Mouse (Mus musculus): ENCODE measurements around the gene Srarp. TPM values are rescaled to one million over a fixed set of nuclear protein-coding genes. Genes with fewer than 3 reads are reported as not detected.

Srarp gene
- polyA plus RNA-seq, 1 experiment from 2014 or later = not detected

DNA sequence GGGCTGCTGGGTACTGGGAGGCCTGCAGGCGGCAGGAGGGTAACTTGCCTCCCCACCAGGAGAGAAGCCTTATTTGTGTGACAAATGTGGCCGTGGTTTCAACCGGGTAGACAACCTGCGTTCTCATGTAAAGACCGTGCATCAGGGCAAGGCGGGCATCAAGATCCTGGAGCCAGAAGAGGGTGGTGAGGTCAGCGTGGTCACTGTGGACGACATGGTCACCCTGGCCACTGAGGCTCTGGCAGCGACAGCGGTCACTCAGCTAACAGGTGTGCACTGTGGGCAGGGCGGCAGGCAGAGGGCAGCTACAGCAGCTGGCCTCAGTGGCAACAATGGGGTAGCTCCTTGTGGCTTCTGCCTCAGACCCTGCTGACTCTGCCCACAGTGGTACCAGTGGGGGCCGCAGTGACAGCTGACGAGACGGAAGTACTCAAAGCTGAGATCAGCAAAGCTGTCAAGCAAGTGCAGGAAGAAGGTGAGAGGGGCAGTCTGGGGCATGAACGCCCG lies 30.4 kb upstream of the Srarp start:
- DNase-seq (ENCODE audit: low spot score) = no peak
- Histone ChIP-seq H3K36me3 (peaks cover 98% of the 10 kb centered on the region), H3K4me1 (no peaks in the 10 kb centered on the region), H3K27me3 (ENCODE audit: low read depth, poor library complexity, severe bottlenecking) (no peaks in the 10 kb centered on the region), H3K4me3 (no peak overlapping the region), H3K27ac (no peak overlapping the region), H3K9me3 (replicated peaks) (no peaks in the 10 kb centered on the region)
- 91% methylated on average over 16 of the region's 16 CpGs for WGBS

DNA sequence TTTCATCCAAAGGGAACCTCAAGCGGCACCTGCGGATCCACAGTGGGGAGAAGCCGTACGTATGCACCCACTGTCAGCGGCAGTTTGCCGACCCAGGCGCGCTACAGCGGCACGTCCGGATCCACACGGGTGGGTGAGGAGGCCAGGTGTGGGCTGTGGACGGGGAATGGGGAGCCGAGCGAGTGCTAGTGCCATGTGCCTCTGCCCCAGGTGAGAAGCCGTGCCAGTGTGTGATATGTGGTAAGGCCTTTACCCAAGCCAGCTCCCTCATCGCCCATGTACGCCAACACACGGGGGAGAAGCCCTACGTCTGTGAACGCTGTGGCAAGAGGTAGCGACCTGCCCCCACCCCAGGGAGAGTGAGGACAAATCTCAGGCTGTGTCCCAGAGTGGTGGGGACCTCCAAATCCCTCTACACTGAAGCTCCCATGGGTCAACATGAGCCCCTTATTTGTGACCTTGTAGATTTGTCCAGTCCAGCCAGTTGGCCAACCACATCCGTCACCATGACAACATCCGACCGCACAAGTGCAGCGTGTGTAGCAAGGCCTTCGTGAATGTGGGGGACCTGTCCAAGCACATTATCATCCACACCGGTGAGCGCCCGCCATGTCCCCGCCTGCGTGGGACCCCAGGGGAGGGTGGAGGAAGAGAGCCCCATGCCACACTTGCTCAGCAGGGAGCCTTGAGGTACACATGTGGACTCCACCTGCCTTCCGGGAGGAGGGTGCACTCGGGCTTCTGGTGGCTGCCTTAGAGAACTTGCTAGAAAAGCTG lies 29.8 kb upstream of the Srarp start:
- Histone ChIP-seq H3K27ac (no peak overlapping the region), H3K27me3 (ENCODE audit: low read depth, poor library complexity, severe bottlenecking) (no peaks in the 10 kb centered on the region), H3K36me3 (peaks cover 98% of the 10 kb centered on the region), H3K4me1 (no peaks in the 10 kb centered on the region), H3K4me3 (no peak overlapping the region), H3K9me3 (replicated peaks) (no peaks in the 10 kb centered on the region)
- DNase-seq (ENCODE audit: low spot score) = no peak
- WGBS = 94% methylated on average over 34 of the region's 34 CpGs

DNA sequence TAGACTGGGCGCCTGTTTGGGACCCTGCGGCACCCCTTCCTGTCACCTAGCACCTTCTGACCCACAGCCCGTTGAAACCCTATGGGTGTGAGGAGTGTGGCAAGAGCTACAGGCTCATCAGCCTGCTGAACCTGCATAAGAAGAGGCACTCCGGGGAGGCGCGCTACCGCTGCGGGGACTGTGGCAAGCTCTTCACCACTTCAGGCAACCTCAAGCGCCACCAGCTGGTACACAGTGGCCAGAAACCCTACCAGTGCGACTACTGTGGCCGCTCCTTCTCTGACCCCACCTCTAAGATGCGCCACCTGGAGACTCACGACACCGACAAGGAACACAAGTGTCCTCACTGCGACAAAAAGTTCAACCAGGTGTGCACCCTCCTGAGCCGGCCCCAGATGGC lies 28.8 kb upstream of the Srarp start:
- Histone ChIP-seq H3K36me3 (peaks cover 98% of the 10 kb centered on the region), H3K4me1 (no peaks in the 10 kb centered on the region), H3K9me3 (replicated peaks) (no peaks in the 10 kb centered on the region), H3K27ac (no peak overlapping the region), H3K27me3 (ENCODE audit: low read depth, poor library complexity, severe bottlenecking) (no peaks in the 10 kb centered on the region), H3K4me3 (no peak overlapping the region)
- DNase-seq (ENCODE audit: low spot score) = no peak
- WGBS = 76% methylated on average over 16 of the region's 16 CpGs

DNA sequence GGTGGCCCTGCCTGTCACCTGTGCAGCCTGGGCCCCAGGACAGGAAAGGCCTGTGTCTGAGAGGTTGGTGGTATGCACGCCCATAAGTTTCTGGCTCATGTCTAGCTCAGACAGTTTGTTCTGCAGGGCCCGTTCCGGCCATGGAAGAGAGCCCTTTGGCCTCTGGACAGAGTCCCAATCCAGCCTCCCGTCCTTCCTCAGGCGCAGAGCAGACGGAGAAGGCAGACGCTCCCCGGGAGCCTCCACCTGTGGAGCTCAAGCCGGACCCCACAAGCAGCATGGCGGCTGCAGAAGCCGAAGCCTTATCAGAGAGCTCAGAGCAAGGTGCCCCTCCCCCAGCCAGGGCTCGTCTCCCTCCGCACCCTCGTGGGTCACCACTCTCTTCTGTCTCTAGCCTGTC lies 27.6 kb upstream of the Srarp start:
- WGBS = 84% methylated on average over 14 of the region's 14 CpGs
- Histone ChIP-seq H3K4me3 (no peak overlapping the region), H3K27ac (no peak overlapping the region), H3K27me3 (ENCODE audit: low read depth, poor library complexity, severe bottlenecking) (no peaks in the 10 kb centered on the region), H3K9me3 (replicated peaks) (no peaks in the 10 kb centered on the region), H3K36me3 (peaks cover 95% of the 10 kb centered on the region), H3K4me1 (peaks cover 7% of the 10 kb centered on the region)
- no peak for DNase-seq (ENCODE audit: low spot score)

DNA sequence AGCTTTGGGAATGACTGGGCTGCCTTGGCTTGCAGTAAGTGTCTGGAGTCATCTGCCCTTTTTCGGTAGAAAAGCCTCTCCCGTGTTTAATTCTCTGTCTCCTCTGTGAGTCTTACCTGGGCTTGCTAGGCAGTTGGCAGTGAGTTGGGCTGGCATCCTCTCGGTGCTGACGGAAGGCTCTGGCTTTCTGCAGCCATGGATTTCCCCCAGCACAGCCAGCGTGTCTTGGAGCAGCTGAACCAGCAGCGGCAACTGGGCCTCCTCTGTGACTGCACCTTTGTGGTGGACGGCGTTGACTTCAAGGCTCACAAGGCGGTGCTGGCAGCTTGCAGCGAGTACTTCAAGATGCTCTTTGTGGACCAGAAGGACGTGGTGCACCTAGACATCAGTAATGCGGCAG lies 25.7 kb upstream of the Srarp start:
- Histone ChIP-seq H3K9me3 (replicated peaks) (no peaks in the 10 kb centered on the region), H3K4me3 (no peak overlapping the region), H3K27ac (no peak overlapping the region), H3K4me1 (peaks cover 16% of the 10 kb centered on the region), H3K36me3 (peaks cover 87% of the 10 kb centered on the region), H3K27me3 (ENCODE audit: low read depth, poor library complexity, severe bottlenecking) (no peaks in the 10 kb centered on the region)
- 95% methylated on average over 12 of the region's 12 CpGs for WGBS
- DNase-seq (ENCODE audit: low spot score) = no peak

DNA sequence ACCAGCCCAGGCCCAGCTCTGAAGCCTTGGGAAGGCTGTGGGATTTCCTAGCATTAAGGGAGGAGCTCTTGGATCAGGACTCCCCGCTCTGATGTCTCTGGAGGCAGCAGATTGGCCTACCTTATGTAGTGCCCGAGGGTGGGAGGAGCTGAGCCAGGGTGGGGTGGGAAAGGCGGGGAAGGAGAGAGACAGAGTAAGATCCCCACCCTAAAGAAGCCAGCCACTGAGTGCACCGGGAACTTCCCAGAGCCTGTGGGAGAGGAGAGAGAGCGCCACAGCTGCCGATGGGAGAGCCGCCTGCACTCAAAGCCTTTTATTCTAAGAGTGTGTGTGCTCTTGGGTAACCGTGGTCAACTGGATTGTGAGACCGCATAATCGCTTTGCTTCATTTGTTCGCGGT lies 25.2 kb upstream of the Srarp start:
- peaks cover 87% of the 10 kb centered on the region for H3K36me3 ChIP-seq

DNA sequence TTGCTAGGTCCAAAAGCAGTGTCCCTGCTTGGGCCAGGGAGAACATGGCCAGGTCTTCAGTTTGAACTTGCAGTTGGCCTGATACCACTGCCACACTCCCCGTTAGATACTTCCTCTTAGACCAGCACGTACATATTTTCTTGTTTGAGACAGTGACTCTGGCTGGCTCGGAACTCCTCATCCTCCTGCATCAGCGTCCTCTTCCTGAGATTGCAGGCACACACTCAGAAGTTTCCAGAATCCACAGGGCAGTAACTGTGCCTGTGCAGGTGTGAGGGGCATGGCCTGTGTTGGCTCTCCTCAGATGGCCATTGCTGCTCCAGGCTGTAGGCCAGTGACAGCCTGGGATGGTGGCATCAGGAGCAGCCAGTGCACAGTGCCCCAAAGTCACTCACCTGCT lies 24.6 kb upstream of the Srarp start:
- 90% methylated on average over 4 of the region's 4 CpGs for WGBS
- Histone ChIP-seq H3K27ac (no peak overlapping the region), H3K9me3 (replicated peaks) (no peaks in the 10 kb centered on the region), H3K4me1 (peaks cover 19% of the 10 kb centered on the region), H3K4me3 (no peak overlapping the region), H3K27me3 (ENCODE audit: low read depth, poor library complexity, severe bottlenecking) (no peaks in the 10 kb centered on the region), H3K36me3 (peaks cover 87% of the 10 kb centered on the region)
- no peak for DNase-seq (ENCODE audit: low spot score)

More for the DNA sequence above, 25.2 kb upstream of the Srarp start:
- Histone ChIP-seq H3K27ac (no peak overlapping the region), H3K27me3 (ENCODE audit: low read depth, poor library complexity, severe bottlenecking) (no peaks in the 10 kb centered on the region), H3K9me3 (replicated peaks) (no peaks in the 10 kb centered on the region), H3K4me1 (peaks cover 18% of the 10 kb centered on the region), H3K4me3 (no peak overlapping the region)
- DNase-seq (ENCODE audit: low spot score) = no peak
- 72% methylated on average over 12 of the region's 12 CpGs for WGBS

DNA sequence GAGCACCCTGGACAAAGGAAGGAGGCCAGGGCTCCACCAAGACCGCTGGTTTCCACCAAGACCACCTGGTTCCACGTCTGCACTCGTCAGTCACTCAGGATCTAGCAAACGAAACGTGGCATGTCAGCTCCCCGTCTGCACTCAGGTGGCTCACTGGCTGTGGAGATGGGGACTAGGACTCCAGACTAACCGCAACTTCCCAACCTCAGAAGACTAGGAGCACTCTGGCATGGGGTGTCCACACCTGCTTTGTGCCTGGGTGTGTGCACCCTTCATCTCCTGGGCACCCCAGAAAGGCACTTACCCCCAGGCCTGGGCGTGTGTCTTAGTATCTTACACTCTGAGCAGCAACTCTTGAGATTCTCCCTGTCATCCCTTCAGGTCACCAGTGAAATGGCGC lies 23.9 kb upstream of the Srarp start:
- no peak overlapping the region for H3K27ac ChIP-seq
- peaks cover 19% of the 10 kb centered on the region for H3K4me1 ChIP-seq
- no peaks in the 10 kb centered on the region for H3K9me3 ChIP-seq (replicated peaks)
- H3K36me3 ChIP-seq = peaks cover 86% of the 10 kb centered on the region
- no peak for DNase-seq (ENCODE audit: low spot score)
- 93% methylated on average over 9 of the region's 9 CpGs for WGBS
- no peak overlapping the region for H3K4me3 ChIP-seq
- H3K27me3 ChIP-seq (ENCODE audit: low read depth, poor library complexity, severe bottlenecking) = no peaks in the 10 kb centered on the region

DNA sequence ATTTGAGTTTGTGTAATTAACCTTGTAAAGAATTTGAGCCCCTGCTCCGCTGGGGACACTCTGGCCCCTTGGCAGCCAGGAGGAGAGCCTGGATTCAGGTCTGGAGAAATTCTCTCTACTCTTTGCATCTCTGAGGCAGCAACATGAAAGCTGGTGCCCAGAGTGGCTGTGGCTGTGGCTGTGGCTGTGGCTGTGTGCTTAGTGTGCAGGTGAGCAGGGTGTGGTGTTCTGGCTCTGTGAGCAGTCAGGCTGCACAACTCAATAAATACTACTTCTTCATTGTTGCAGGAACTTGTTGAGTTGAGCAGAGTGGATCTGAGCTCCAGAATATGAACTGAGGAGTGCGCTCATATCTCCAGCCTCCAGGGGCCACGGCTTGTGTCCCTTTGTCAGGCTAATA lies 23.0 kb upstream of the Srarp start:
- Histone ChIP-seq H3K4me1 (peaks cover 19% of the 10 kb centered on the region), H3K27me3 (ENCODE audit: low read depth, poor library complexity, severe bottlenecking) (no peaks in the 10 kb centered on the region), H3K9me3 (replicated peaks) (no peaks in the 10 kb centered on the region), H3K4me3 (no peak overlapping the region), H3K36me3 (peaks cover 83% of the 10 kb centered on the region), H3K27ac (no peak overlapping the region; the same call in 1 of the 2 replicates)
- no peak for DNase-seq (ENCODE audit: low spot score)
- WGBS = 74% methylated on average over 3 of the region's 3 CpGs

DNA sequence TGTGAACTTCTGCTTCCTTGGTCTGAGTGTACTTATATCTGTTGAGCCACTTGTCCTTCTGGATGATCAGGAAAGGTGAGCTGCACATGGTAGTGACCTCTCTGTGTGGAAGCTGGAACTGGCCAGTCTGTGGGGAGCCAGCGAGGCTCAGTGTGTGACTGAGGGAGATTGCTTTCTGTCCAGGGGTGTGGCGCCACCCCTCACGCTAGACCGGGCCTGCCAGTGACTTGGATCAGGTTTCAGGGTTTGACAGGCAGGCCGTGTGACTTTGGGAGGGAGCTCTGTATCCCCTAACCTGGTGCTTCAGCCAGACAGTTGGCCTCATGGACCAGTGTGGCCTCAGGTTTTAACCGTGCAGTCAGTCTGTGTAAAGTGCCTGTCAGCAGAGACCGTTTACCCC lies 22.3 kb upstream of the Srarp start:
- 14% methylated on average over 7 of the region's 7 CpGs for WGBS
- no peak overlapping the region for H3K4me3 ChIP-seq
- H3K27me3 ChIP-seq (ENCODE audit: low read depth, poor library complexity, severe bottlenecking) = no peaks in the 10 kb centered on the region
- H3K9me3 ChIP-seq (replicated peaks) = no peaks in the 10 kb centered on the region
- H3K4me1 ChIP-seq = peaks cover 19% of the 10 kb centered on the region
- no peak overlapping the region; the same call in 1 of the 2 replicates for H3K27ac ChIP-seq
- H3K36me3 ChIP-seq = peaks cover 83% of the 10 kb centered on the region
- DNase-seq (ENCODE audit: low spot score) = peak; percentile 44

DNA sequence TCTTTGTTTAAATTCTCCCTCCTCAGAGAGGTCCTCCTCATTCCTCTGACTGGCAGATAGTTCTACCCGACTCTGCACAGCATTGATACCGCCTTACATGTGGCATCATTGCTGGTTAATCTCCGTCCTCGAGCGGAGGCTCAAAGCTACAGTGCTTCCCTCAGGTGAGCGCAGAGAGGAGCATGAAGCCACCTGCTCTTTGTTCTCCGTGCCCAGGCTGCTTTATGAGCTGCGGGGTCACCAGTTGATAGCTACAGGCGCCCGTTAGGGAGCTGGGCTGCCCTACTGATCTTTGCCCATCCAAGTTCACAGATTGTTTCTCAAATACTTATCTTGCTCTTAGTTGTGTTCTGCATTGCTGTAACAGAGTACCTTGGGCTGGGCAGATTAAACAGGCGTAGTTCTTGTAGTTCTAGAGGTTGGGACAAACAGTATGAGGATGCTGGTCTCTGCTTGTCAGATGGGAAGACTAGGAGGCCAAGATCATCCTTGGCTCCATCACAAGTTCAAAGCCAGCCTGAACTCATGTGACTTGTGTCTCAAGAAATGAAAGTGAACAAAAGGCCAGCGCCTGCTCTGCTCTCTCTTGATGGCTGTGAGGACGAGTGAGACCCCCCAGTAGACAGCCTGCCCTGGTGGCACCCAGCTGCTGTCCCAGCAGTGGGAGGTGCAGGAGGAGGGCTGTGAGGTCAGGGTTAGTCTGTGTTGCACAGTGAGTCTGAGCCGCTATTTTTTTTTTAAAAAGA lies 20.5 kb upstream of the Srarp start:
- peaks cover 19% of the 10 kb centered on the region for H3K4me1 ChIP-seq
- 96% methylated on average over 14 of the region's 14 CpGs for WGBS
- H3K4me3 ChIP-seq = no peak overlapping the region
- no peaks in the 10 kb centered on the region for H3K27me3 ChIP-seq (ENCODE audit: low read depth, poor library complexity, severe bottlenecking)
- peaks cover 83% of the 10 kb centered on the region for H3K36me3 ChIP-seq
- no peak overlapping the region for H3K27ac ChIP-seq
- no peak for DNase-seq (ENCODE audit: low spot score)
- H3K9me3 ChIP-seq (replicated peaks) = no peaks in the 10 kb centered on the region

DNA sequence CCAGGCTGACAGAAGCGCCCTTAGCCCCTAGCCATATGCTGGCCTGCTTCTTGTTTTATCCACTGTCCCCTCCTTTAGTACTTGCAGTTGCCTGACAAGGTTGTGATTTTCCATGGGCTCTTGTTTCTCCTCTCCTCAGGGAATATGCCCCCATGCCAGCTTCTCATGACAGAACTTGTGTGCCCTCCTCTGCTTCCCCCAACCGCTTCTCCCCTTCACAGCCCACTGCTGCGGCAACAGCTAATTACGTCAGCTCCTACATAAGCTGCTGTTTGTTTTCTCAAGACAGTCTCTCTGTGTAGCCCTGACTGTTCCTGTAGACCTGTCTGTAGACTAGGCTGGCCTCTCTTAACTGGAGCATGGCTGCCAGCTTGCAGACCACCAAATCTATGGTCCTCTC lies 19.6 kb upstream of the Srarp start:
- no peak overlapping the region for H3K27ac ChIP-seq
- DNase-seq (ENCODE audit: low spot score) = no peak
- peaks cover 19% of the 10 kb centered on the region for H3K4me1 ChIP-seq
- H3K27me3 ChIP-seq (ENCODE audit: low read depth, poor library complexity, severe bottlenecking) = no peaks in the 10 kb centered on the region
- H3K36me3 ChIP-seq = peaks cover 83% of the 10 kb centered on the region
- H3K4me3 ChIP-seq = no peak overlapping the region
- 81% methylated on average over 4 of the region's 4 CpGs for WGBS
- no peaks in the 10 kb centered on the region for H3K9me3 ChIP-seq (replicated peaks)

DNA sequence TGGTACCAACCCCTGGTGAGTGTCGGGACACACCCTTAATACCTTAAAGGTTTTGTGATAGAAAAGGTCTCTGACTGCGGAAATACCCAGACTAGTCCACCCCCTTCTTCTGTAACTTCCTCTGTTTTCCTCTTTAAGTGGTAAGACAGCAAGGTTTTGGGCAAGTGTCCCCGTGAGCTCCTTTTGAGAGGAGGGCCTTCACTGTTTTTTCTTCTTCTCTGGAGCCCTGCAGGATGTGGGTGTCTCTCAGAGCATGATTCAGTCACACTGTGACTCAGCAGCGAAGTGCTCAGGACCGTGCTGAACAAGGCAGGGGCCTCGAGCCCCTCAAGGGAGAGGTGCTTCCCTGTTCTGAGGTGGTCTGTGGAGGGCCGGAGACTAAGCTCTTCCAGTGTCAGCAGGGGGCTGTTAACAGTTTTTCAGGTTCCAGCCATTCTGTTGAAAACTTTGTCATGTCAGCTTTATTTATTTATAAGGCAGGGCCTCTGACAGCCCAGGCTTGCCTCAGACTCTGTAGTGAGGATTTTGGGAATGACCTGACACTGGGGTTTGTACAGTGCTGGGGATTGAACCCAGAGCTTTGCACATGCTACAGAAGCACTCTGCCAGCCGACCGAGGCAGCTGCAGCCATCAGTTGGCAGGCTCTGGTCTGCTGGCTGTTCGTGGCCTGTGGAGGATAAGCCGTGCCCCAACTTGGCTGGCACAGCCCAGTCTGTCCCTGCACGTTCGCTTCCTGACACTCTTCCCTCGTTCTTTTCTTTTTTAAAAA lies 18.9 kb upstream of the Srarp start:
- no peaks in the 10 kb centered on the region for H3K27me3 ChIP-seq (ENCODE audit: low read depth, poor library complexity, severe bottlenecking)
- peaks cover 19% of the 10 kb centered on the region for H3K4me1 ChIP-seq
- 85% methylated on average over 14 of the region's 14 CpGs for WGBS
- no peak overlapping the region for H3K27ac ChIP-seq
- DNase-seq (ENCODE audit: low spot score) = no peak
- H3K9me3 ChIP-seq (replicated peaks) = no peaks in the 10 kb centered on the region
- H3K4me3 ChIP-seq = no peak overlapping the region
- peaks cover 83% of the 10 kb centered on the region for H3K36me3 ChIP-seq
